Mouse (Mus musculus) hindbrain, postnatal 0 days (tissue): ENCODE data around the gene Ccdc157. TPM values are rescaled to one million over a fixed set of nuclear protein-coding genes. Genes with fewer than 3 reads are reported as not detected.

Experiments used
- ATAC-seq: fragments of 200-750 bp; cut with Nextera tagmentation; 2 replicates; pipeline ENCODE4 v1.8.0; 2017; ENCODE audit warnings: mild to moderate bottlenecking, moderate TSS enrichment, moderate library complexity
- DNase-seq: peaks from one replicate; pipeline ENCODE4 v3.0.0-alpha.2; 2015; ENCODE audit warnings: low spot score
- H3K27ac ChIP-seq: fragments of 300-500 bp; sonication (generic); 2 replicates; pipeline ENCODE4 v1.5.1; 2014; ENCODE audit warnings: mild to moderate bottlenecking
- H3K27me3 ChIP-seq: fragments of 300-500 bp; sonication (generic); 2 replicates; pipeline ENCODE4 v1.6.1; 2014; ENCODE audit warnings: low read length, mixed read lengths; ENCODE audit not compliant: insufficient read depth
- H3K36me3 ChIP-seq: fragments of 300-500 bp; sonication (generic); 2 replicates; pipeline ENCODE4 v1.6.1; 2014; ENCODE audit warnings: low read length, mixed read lengths; ENCODE audit not compliant: insufficient read depth
- H3K4me1 ChIP-seq: fragments of 300-500 bp; sonication (generic); 2 replicates; pipeline ENCODE4 v1.6.1; 2014; ENCODE audit warnings: antibody characterized with exemption, low read length, mixed read lengths; ENCODE audit not compliant: insufficient read depth
- H3K4me2 ChIP-seq: fragments of 300-500 bp; sonication (generic); 2 replicates; pipeline ENCODE4 v1.6.1; 2014; ENCODE audit warnings: low read depth, mild to moderate bottlenecking, low read length, moderate library complexity, mixed read lengths
- H3K4me3 ChIP-seq: fragments of 300-500 bp; sonication (generic); 2 replicates; pipeline ENCODE4 v1.5.1; 2014; ENCODE audit warnings: low read length
- H3K9ac ChIP-seq: fragments of 300-500 bp; sonication (generic); replicated peaks from 2 replicates; pipeline ENCODE4 v1.6.1; 2014; ENCODE audit warnings: mild to moderate bottlenecking, low read length, moderate library complexity, mixed read lengths
- H3K9me3 ChIP-seq: fragments of 300-500 bp; sonication (generic); 2 replicates; pipeline ENCODE4 v1.6.1; 2016; ENCODE audit warnings: low read length, mixed read lengths
- CTCF ChIP-seq: IDR thresholded peaks from 2 replicates; pipeline ENCODE4 v1.5.1; 2016; ENCODE audit warnings: antibody characterized with exemption, control low read depth, low read depth
- WGBS: fragments of 180-500 bp; shearing (Covaris S2); extraction: QIAGEN DNeasy Blood & Tissue Kit; methylation state at CpG from one replicate; pipeline ENCODE4 v1.1.7; 2014; 5-methylcytosine and 5-hydroxymethylcytosine counted together
- polyA plus RNA-seq: library from polyadenylated mRNA; unstranded; fragments of >200 nt; fragmentation: Nextera tagmentation; extraction: Ambion mirVana; gene quantifications from 2 replicates; pipeline ENCODE4 v1.2.1, GENCODE M21; 2015
- total RNA-seq: library from RNA; depleted of rRNA; stranded (reverse); fragments of >200 nt; gene quantifications from 2 replicates; pipeline ENCODE4 v1.2.3, GENCODE M21; 2014

Ccdc157 gene
- total and polyA plus RNA-seq, 2 experiments from 2014 or later: 10.9 to 20.8 TPM

DNA sequence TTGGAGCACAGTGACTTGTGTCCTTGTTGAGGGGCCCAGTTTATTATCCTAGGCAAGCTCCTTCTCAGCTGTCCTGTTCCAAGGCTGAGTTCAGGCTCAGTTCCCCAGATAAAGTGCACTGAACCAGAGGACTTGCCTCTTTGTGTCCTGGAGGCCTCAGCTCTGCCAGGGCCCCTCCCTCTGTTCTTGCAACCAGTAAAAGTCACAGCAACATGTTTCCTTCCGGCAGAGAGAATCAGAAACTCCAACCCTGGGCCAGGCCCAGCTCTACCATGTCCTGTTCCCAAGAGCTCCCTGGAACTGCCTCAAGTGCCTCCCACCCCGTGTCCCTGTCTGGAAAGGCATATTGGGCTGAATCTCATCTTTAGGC, 43.6 kb upstream of the Ccdc157 start:
- Histone ChIP-seq H3K9ac (no peak overlapping the region), H3K4me2 (no peak overlapping the region), H3K4me3 (no peak overlapping the region), H3K9me3 (no peaks in the 10 kb centered on the region), H3K27me3 (no peaks in the 10 kb centered on the region), H3K4me1 (no peaks in the 10 kb centered on the region), H3K36me3 (peaks cover 5% of the 10 kb centered on the region; the same call in 1 of the 2 replicates), H3K27ac (peak overlapping the region; percentile 27; the same call in 1 of the 2 replicates)
- DNase-seq (peak; percentile 50), ATAC-seq (peak; percentile 62; the same call in 1 of the 2 replicates)
- no peak for TF ChIP-seq CTCF
- WGBS: 26% methylated on average over 2 of the region's 2 CpGs

- no peaks in the 10 kb centered on the region for H3K27me3 ChIP-seq
- peak overlapping the region; percentile 27; the same call in 1 of the 2 replicates for H3K27ac ChIP-seq
- H3K4me3 ChIP-seq: no peak overlapping the region
- H3K4me2 ChIP-seq: no peak overlapping the region
- no peaks in the 10 kb centered on the region for H3K4me1 ChIP-seq
- ATAC-seq (no peak), DNase-seq (no peak)
- no peak overlapping the region for H3K9ac ChIP-seq
- 83% methylated on average over 12 of the region's 12 CpGs for WGBS
- no peaks in the 10 kb centered on the region for H3K9me3 ChIP-seq
- peaks cover 5% of the 10 kb centered on the region; the same call in 1 of the 2 replicates for H3K36me3 ChIP-seq
- no peak for TF ChIP-seq CTCF
Observed at GRCm38 (mm10) chr11:4202995-4203704, 43.1 kb upstream of the Ccdc157 start.

GRCm38 (mm10) chr11:4201981-4202700, 42.0 kb upstream of the Ccdc157 start:
- TF ChIP-seq CTCF: no peak
- Histone ChIP-seq H3K27me3 (no peaks in the 10 kb centered on the region), H3K36me3 (peaks cover 5% of the 10 kb centered on the region; the same call in 1 of the 2 replicates), H3K4me3 (no peak overlapping the region), H3K9ac (no peak overlapping the region), H3K9me3 (no peaks in the 10 kb centered on the region), H3K27ac (no peak overlapping the region; the same call in 1 of the 2 replicates), H3K4me2 (no peak overlapping the region), H3K4me1 (no peaks in the 10 kb centered on the region)
- 59% methylated on average over 11 of the region's 11 CpGs for WGBS
- no peak for ATAC-seq
- no peak for DNase-seq

GRCm38 (mm10) chr11:4197691-4198090, 37.6 kb upstream of the Ccdc157 start:
- WGBS: 43% methylated on average over 1 of the region's 1 CpGs
- TF ChIP-seq CTCF: no peak

DNA sequence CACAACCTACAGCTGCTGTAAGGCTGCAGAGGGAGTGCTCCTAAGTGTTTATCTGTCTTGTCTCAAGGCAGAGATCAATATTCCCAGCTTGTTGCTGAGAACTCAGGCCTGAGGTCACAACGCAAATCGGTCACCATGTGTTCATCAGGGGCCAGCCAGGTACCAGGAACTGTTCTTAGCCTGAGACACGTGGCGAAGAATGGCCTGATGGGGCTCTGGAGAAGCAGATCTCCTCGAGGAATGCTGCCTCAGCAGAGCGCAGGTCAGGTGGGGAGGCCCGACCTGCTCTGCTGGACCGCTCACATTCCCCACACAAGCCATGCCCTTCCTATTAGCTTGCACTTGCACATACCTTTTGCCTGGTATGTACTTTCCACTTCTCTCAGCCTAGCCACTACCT, 36.5 kb upstream of the Ccdc157 start:
- no peak for ATAC-seq
- H3K27me3 ChIP-seq: no peaks in the 10 kb centered on the region
- WGBS: 82% methylated on average over 8 of the region's 8 CpGs

More at GRCm38 (mm10) chr11:4197691-4198090, 37.6 kb upstream of the Ccdc157 start:
- H3K27me3 ChIP-seq: no peaks in the 10 kb centered on the region
- DNase-seq (peak; percentile 23), ATAC-seq (peak; percentile 41; the same call in 1 of the 2 replicates)
- H3K4me3 ChIP-seq: no peak overlapping the region
- no peaks in the 10 kb centered on the region for H3K36me3 ChIP-seq
- H3K27ac ChIP-seq: no peak overlapping the region
- no peaks in the 10 kb centered on the region for H3K4me1 ChIP-seq
- no peak overlapping the region for H3K4me2 ChIP-seq
- H3K9ac ChIP-seq: no peak overlapping the region
- H3K9me3 ChIP-seq: no peaks in the 10 kb centered on the region

GRCm38 (mm10) chr11:4195597-4196031, 35.5 kb upstream of the Ccdc157 start:
- 88% methylated on average over 3 of the region's 3 CpGs for WGBS
- no peaks in the 10 kb centered on the region for H3K9me3 ChIP-seq

More for the DNA sequence above, 36.5 kb upstream of the Ccdc157 start:
- TF ChIP-seq CTCF: no peak
- no peak for DNase-seq
- H3K9ac ChIP-seq: no peak overlapping the region
- no peaks in the 10 kb centered on the region for H3K36me3 ChIP-seq
- H3K27ac ChIP-seq: no peak overlapping the region
- H3K9me3 ChIP-seq: no peaks in the 10 kb centered on the region
- H3K4me1 ChIP-seq: no peaks in the 10 kb centered on the region
- H3K4me2 ChIP-seq: no peak overlapping the region
- H3K4me3 ChIP-seq: no peak overlapping the region

GRCm38 (mm10) chr11:4193420-4193819, 33.3 kb upstream of the Ccdc157 start:
- Histone ChIP-seq H3K4me3 (no peak overlapping the region), H3K27ac (peak overlapping the region; percentile 34; the same call in 1 of the 2 replicates), H3K9me3 (no peaks in the 10 kb centered on the region), H3K4me2 (no peak overlapping the region), H3K27me3 (no peaks in the 10 kb centered on the region), H3K4me1 (0 out of 2 replicates have a peak, but pooled peaks cover under 1% of the 10 kb centered on the region), H3K36me3 (no peaks in the 10 kb centered on the region), H3K9ac (no peak overlapping the region)
- ATAC-seq (no peak), DNase-seq (no peak)
- TF ChIP-seq CTCF: no peak

More at GRCm38 (mm10) chr11:4195597-4196031, 35.5 kb upstream of the Ccdc157 start:
- Histone ChIP-seq H3K27me3 (no peaks in the 10 kb centered on the region), H3K4me2 (no peak overlapping the region), H3K36me3 (no peaks in the 10 kb centered on the region), H3K4me1 (no peaks in the 10 kb centered on the region), H3K9ac (no peak overlapping the region), H3K27ac (no peak overlapping the region), H3K4me3 (no peak overlapping the region)
- DNase-seq: no peak
- ATAC-seq: no peak
- TF ChIP-seq CTCF: no peak
